Mouse (Mus musculus) splenic B cell, adult 2 months (primary cell): ENCODE data around the gene Cxcl12.

Experiments
- DNase-seq: peaks from one replicate; pipeline ENCODE4 v3.0.0-alpha.2; 2011; ENCODE audit warnings: low read depth, low spot score
- H3K27me3 ChIP-seq: 2 replicates; pipeline ENCODE4 v1.6.1; 2012; ENCODE audit warnings: mild to moderate bottlenecking, low read length, moderate library complexity, mixed read lengths; ENCODE audit not compliant: control insufficient read depth, poor library complexity, insufficient read depth, severe bottlenecking
- H3K36me3 ChIP-seq: 2 replicates; pipeline ENCODE4 v1.6.1; 2012; ENCODE audit warnings: mild to moderate bottlenecking, low read length, moderate library complexity, mixed read lengths; ENCODE audit not compliant: control insufficient read depth, poor library complexity, insufficient read depth, severe bottlenecking

The Cxcl12 gene

DNA sequence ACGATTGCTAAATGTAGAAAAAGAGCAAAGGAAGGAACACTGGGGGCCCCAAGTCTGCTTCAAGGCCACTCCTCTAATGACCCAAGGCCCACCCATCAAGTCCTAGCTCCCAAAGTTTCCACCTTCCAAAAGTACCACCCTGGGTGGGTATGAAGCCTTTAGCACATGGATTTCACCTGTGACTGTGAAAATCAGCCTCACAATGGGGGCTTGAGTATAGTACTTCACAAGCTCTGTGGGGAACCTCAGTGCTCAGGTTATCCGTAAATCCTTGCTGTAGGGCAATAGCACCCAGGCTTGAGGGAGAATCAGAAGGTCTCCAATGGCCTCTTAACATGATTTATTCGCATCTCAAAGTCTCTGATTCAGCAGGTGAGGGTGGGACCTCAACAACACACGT lies 30.5 kb downstream of the Cxcl12 start:
- Histone ChIP-seq H3K36me3 (no peaks in the 10 kb centered on the region), H3K27me3 (no peaks in the 10 kb centered on the region; the same call in 1 of the 2 replicates)
- DNase-seq, result no peak

GRCm38 (mm10) chr6:117199718-117200117 lies 31.4 kb downstream of the Cxcl12 start:
- no peaks in the 10 kb centered on the region; the same call in 1 of the 2 replicates for H3K27me3 ChIP-seq
- no peaks in the 10 kb centered on the region for H3K36me3 ChIP-seq
- no peak for DNase-seq

DNA sequence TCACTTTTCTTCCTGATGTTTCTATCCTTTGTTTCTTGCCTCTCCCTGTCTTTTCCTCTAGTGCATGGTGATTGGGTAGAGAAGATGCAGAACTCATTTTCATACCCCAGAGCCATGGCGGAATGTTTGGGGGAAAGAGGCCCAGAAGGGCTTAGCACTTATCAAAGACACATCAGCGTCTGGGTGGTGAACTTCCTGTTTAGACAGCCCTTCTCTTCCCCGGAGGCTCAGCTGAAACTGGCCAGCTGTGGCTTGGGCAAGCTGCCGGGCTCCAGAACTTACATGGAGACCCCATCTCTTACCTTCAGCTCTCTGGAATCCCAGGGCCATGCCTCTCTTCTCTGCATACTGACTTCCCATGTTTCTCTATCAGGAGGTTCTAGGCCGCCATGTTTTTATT lies 32.6 kb downstream of the Cxcl12 start:
- Histone ChIP-seq H3K36me3 (no peaks in the 10 kb centered on the region), H3K27me3 (no peaks in the 10 kb centered on the region; the same call in 1 of the 2 replicates)
- no peak for DNase-seq

DNA sequence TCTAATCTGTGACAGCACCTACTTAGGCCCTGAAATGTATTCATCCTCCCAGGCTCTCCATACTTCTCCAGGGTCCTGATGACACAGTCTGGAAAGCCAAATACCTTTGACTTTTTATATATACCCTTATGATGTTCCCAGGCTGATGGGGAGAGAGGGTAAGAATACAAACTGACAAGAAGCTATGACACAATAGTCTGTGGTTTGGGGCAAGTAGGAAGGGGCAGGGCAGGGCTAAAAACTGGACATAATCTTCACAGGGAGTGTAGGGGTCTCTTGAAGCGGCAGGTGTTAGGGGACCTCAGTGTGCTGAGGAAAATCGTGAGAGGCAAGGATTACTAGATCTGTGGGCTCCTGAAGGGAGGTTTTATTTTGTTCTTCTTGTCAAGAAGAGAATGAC lies 33.1 kb downstream of the Cxcl12 start:
- no peaks in the 10 kb centered on the region for H3K36me3 ChIP-seq

DNA sequence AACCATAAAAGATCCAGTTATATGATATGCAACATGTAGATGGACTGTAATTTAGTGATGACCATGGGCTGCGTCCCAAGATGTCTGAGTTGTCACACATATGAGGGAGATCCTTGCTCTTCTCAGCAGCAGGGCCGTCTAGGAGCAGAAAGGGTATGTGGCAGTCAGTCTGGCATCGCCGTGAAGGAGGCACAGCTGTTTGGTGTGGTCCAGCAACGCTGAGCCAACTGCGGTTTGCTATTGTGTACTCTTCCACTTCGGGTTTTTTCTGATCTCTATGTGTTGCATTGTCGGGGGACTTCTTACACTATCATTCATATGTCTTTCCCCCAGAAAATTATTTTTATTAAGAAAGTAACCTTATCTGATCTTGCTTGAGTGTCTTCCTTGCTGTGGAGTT lies 33.5 kb downstream of the Cxcl12 start:
- Histone ChIP-seq H3K36me3 (no peaks in the 10 kb centered on the region), H3K27me3 (no peaks in the 10 kb centered on the region; the same call in 1 of the 2 replicates)
- no peak for DNase-seq

More for the DNA sequence above, 33.1 kb downstream of the Cxcl12 start:
- H3K27me3 ChIP-seq, result no peaks in the 10 kb centered on the region; the same call in 1 of the 2 replicates
- DNase-seq, result no peak

GRCm38 (mm10) chr6:117202856-117203400 lies 34.6 kb downstream of the Cxcl12 start:
- H3K27me3 ChIP-seq, result no peaks in the 10 kb centered on the region; the same call in 1 of the 2 replicates
- DNase-seq, result no peak

DNA sequence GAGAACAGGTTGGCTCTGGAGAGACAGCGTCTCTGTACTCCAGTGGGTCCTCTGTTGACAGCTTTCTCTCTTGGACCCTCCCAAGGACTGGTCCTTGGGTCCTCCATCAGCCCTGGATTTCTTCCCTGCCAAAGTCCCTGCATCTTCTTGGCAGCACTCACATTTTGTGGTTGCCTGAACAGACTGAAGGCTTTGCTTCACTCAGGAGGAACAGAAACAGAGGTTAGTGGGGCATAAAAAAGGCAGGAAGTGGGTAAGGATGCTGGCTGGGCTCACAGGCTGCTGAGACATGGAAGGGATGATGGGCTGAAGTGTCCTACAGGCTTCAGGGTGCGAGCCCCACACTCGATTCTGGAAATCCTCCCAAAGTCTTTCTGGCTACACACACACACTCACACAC lies 35.8 kb downstream of the Cxcl12 start:
- no peaks in the 10 kb centered on the region for H3K36me3 ChIP-seq
- no peak for DNase-seq
- H3K27me3 ChIP-seq, result no peaks in the 10 kb centered on the region; the same call in 1 of the 2 replicates

More at GRCm38 (mm10) chr6:117202856-117203400, 34.6 kb downstream of the Cxcl12 start:
- no peaks in the 10 kb centered on the region for H3K36me3 ChIP-seq

DNA sequence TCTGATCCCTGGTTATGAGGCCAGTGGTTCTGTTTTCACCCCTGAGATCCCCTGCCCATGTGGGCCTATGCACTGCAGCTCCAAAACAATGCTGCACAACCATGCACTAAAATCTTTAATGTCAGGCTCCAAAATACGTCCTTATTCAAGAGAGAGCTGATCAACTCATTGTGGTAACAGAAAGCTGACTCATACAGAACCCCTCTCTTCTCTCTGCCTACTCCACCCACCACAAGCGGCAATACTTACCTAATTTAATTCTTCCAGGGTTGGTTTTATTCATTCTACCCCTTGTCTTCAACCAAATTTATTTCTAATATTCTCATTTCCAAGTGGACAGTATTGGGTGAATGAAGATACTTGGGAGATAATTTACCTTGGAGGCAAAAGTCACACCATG lies 38.5 kb downstream of the Cxcl12 start:
- DNase-seq, result no peak
- Histone ChIP-seq H3K27me3 (no peaks in the 10 kb centered on the region), H3K36me3 (no peaks in the 10 kb centered on the region)

DNA sequence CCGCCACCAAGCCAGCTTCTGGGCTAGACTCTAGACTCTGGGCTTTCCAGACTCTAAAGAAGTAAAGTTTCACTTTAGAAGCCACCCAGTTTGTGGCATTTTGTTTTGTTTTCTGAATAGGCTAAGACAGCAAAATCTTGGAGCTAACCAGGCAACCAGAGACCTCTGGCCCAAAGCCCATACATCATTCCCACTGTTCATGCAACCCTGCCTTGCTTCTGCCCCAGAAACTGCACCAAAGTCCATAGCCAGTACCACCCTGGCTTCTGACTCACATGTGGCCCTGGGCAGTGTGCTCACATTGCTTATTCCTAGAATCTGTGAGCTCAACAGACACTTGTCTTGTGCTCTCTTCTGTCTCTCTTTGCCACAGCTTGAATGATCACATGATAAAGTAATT lies 39.0 kb downstream of the Cxcl12 start:
- Histone ChIP-seq H3K36me3 (no peaks in the 10 kb centered on the region), H3K27me3 (no peaks in the 10 kb centered on the region)
- DNase-seq, result no peak

GRCm38 (mm10) chr6:117210086-117210485 lies 41.8 kb downstream of the Cxcl12 start:
- Histone ChIP-seq H3K27me3 (no peaks in the 10 kb centered on the region; the same call in 1 of the 2 replicates), H3K36me3 (no peaks in the 10 kb centered on the region)
- no peak for DNase-seq

DNA sequence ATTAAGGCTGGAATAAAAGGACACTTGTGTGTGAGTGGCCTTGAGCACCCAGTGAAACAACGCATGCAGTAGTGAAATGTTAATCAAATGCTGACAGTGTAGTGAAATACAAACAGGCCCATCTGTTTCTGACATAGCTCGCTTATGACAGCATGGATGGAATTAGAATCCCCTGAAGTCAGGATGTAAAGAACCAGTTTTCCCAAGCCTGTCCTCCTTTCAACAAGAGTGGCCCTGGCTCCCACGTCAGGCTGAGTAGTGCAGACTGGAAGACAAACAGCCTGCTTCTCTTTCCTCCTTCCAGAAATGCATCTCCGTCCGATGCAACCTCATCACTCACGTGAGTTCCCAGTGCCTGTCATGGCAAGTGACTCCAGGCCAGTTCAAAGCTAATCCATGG lies 42.2 kb downstream of the Cxcl12 start:
- DNase-seq, result no peak
- Histone ChIP-seq H3K27me3 (no peaks in the 10 kb centered on the region; the same call in 1 of the 2 replicates), H3K36me3 (no peaks in the 10 kb centered on the region)

- Histone ChIP-seq H3K27me3 (no peaks in the 10 kb centered on the region; the same call in 1 of the 2 replicates), H3K36me3 (no peaks in the 10 kb centered on the region)
- DNase-seq, result no peak
Observed at GRCm38 (mm10) chr6:117214506-117214905, 46.2 kb downstream of the Cxcl12 start.

- no peak for DNase-seq
- Histone ChIP-seq H3K36me3 (no peaks in the 10 kb centered on the region), H3K27me3 (no peaks in the 10 kb centered on the region; the same call in 1 of the 2 replicates)
Observed at GRCm38 (mm10) chr6:117218442-117219299, 50.3 kb downstream of the Cxcl12 start.

- H3K36me3 ChIP-seq, result no peaks in the 10 kb centered on the region
- H3K27me3 ChIP-seq, result no peaks in the 10 kb centered on the region
- no peak for DNase-seq
Observed at GRCm38 (mm10) chr6:117219300-117219680, 51.0 kb downstream of the Cxcl12 start.

- DNase-seq, result no peak
- Histone ChIP-seq H3K36me3 (no peaks in the 10 kb centered on the region), H3K27me3 (no peaks in the 10 kb centered on the region)
Observed at GRCm38 (mm10) chr6:117219911-117220481, 51.7 kb downstream of the Cxcl12 start.
